Mouse (Mus musculus) megakaryocyte, adult 5-6 weeks (primary cell): ENCODE data around the gene Gltpd2. TPM values are rescaled to one million over a fixed set of nuclear protein-coding genes. Genes with fewer than 3 reads are reported as not detected.

Experiments used
- ATAC-seq: 2 replicates; pipeline ENCODE4 v1.8.0; 2016; ENCODE audit warnings: mild to moderate bottlenecking, inconsistent platforms; ENCODE audit not compliant: poor library complexity, severe bottlenecking
- total RNA-seq, 2 experiments: library from RNA; stranded (forward) in 1 of 2; stranded (reverse) in 1 of 2; fragments of 153-499, 151-499 nt in 1 of 2; fragments of 221-1000, 200-1000 nt in 1 of 2; gene quantifications; 2 replicates each; pipeline versions ENCODE4 v1.2.3 to v1.2.4; 2015 to 2017

Gene Gltpd2
- total RNA-seq, 2 experiments from 2014 or later: not detected

GRCm38 (mm10) chr11:70562995-70563469 is 44.0 kb downstream of the Gltpd2 start:
- no peak for ATAC-seq

GRCm38 (mm10) chr11:70563470-70564275 is 44.7 kb downstream of the Gltpd2 start:
- peak; percentile 46; the same call in 1 of the 2 replicates for ATAC-seq

- no peak for ATAC-seq
Observed at GRCm38 (mm10) chr11:70564276-70564873, 45.4 kb downstream of the Gltpd2 start.

- ATAC-seq: no peak
Observed at GRCm38 (mm10) chr11:70566586-70566985, 47.6 kb downstream of the Gltpd2 start.

Other genes with a start within 250 kb of the Gltpd2 start
- gene Alox12e, start 196.6 kb upstream of the Gltpd2 start, total RNA-seq (2015): 0.98 and 1.5 TPM in 2 replicates
- 1.2 and 1.7 TPM in 2 replicates for gene Alox12e, start 196.6 kb upstream of the Gltpd2 start, total RNA-seq (2017)
- gene Alox15, start 167.2 kb upstream of the Gltpd2 start, total RNA-seq (2015): 62.7 and 71.5 TPM in 2 replicates
- gene Alox15, start 167.2 kb upstream of the Gltpd2 start, total RNA-seq (2017): 72.8 and 74.4 TPM in 2 replicates
- 12.1 and 13.2 TPM in 2 replicates for gene Pelp1, start 109.2 kb upstream of the Gltpd2 start, total RNA-seq (2015)
- 5.8 and 7.4 TPM in 2 replicates for gene Pelp1, start 109.2 kb upstream of the Gltpd2 start, total RNA-seq (2017)
- 140 and 157 TPM in 2 replicates for gene Arrb2, start 86.6 kb upstream of the Gltpd2 start, total RNA-seq (2015)
- gene Arrb2, start 86.6 kb upstream of the Gltpd2 start, total RNA-seq (2017): 125 and 141 TPM in 2 replicates
- 42.2 and 64.0 TPM in 2 replicates for gene Med11, start 67.3 kb upstream of the Gltpd2 start, total RNA-seq (2015)
- gene Med11, start 67.3 kb upstream of the Gltpd2 start, total RNA-seq (2017): 47.8 and 55.3 TPM in 2 replicates
- gene Zmynd15, start 59.8 kb upstream of the Gltpd2 start, total RNA-seq (2015): 0.13 TPM in 1 of 2 replicates, not detected in the other
- gene Zmynd15, start 59.8 kb upstream of the Gltpd2 start, total RNA-seq (2017): 0.04 TPM in 1 of 2 replicates, not detected in the other
- gene Cxcl16, start 59.2 kb upstream of the Gltpd2 start, total RNA-seq (2015): 0.84 and 1.9 TPM in 2 replicates
- gene Cxcl16, start 59.2 kb upstream of the Gltpd2 start, total RNA-seq (2017): 1.2 and 1.7 TPM in 2 replicates
- not detected in 2 replicates for gene Tm4sf5, start 14.0 kb upstream of the Gltpd2 start, total RNA-seq (2015)
- not detected in 2 replicates for gene Tm4sf5, start 14.0 kb upstream of the Gltpd2 start, total RNA-seq (2017)
- not detected in 2 replicates for gene Vmo1, start 4.6 kb upstream of the Gltpd2 start, total RNA-seq (2015)
- not detected in 2 replicates for gene Vmo1, start 4.6 kb upstream of the Gltpd2 start, total RNA-seq (2017)
- gene Psmb6, start 6.2 kb downstream of the Gltpd2 start, total RNA-seq (2015): 112 and 144 TPM in 2 replicates
- gene Psmb6, start 6.2 kb downstream of the Gltpd2 start, total RNA-seq (2017): 182 and 211 TPM in 2 replicates
- gene Gm40193, start 13.7 kb downstream of the Gltpd2 start, total RNA-seq (2015): not detected in 2 replicates
- not detected in 2 replicates for gene Gm40193, start 13.7 kb downstream of the Gltpd2 start, total RNA-seq (2017)
- gene Pld2, start 20.9 kb downstream of the Gltpd2 start, total RNA-seq (2015): 6.3 and 6.5 TPM in 2 replicates
- gene Pld2, start 20.9 kb downstream of the Gltpd2 start, total RNA-seq (2017): 7.3 and 11.1 TPM in 2 replicates
- gene Mink1, start 43.7 kb downstream of the Gltpd2 start, total RNA-seq (2015): 20.6 and 21.3 TPM in 2 replicates
- 12.7 and 17.5 TPM in 2 replicates for gene Mink1, start 43.7 kb downstream of the Gltpd2 start, total RNA-seq (2017)
- gene 4930544D05Rik, start 96.7 kb downstream of the Gltpd2 start, total RNA-seq (2015): not detected in 2 replicates
- not detected in 2 replicates for gene 4930544D05Rik, start 96.7 kb downstream of the Gltpd2 start, total RNA-seq (2017)
- gene Chrne, start 100.0 kb downstream of the Gltpd2 start, total RNA-seq (2015): 0.36 TPM in 1 of 2 replicates, not detected in the other
- gene Chrne, start 100.0 kb downstream of the Gltpd2 start, total RNA-seq (2017): 0.41 and 1.2 TPM in 2 replicates
- gene Gp1ba, start 119.9 kb downstream of the Gltpd2 start, total RNA-seq (2015): 0.20 and 0.23 TPM in 2 replicates
- 0.04 TPM in 1 of 2 replicates, not detected in the other for gene Gp1ba, start 119.9 kb downstream of the Gltpd2 start, total RNA-seq (2017)
- 75.6 and 82.1 TPM in 2 replicates for gene Rnf167, start 128.0 kb downstream of the Gltpd2 start, total RNA-seq (2015)
- 57.4 and 60.0 TPM in 2 replicates for gene Rnf167, start 128.0 kb downstream of the Gltpd2 start, total RNA-seq (2017)
- gene Slc25a11, start 128.3 kb downstream of the Gltpd2 start, total RNA-seq (2015): 78.9 and 93.0 TPM in 2 replicates
- 63.4 and 66.1 TPM in 2 replicates for gene Slc25a11, start 128.3 kb downstream of the Gltpd2 start, total RNA-seq (2017)
- 1,800 and 1,907 TPM in 2 replicates for gene Pfn1, start 135.4 kb downstream of the Gltpd2 start, total RNA-seq (2015)
- 869 and 896 TPM in 2 replicates for gene Pfn1, start 135.4 kb downstream of the Gltpd2 start, total RNA-seq (2017)
- 6.3 and 7.8 TPM in 2 replicates for gene Eno3, start 138.0 kb downstream of the Gltpd2 start, total RNA-seq (2015)
- 5.9 and 8.2 TPM in 2 replicates for gene Eno3, start 138.0 kb downstream of the Gltpd2 start, total RNA-seq (2017)
- 78.5 and 83.3 TPM in 2 replicates for gene Spag7, start 150.2 kb downstream of the Gltpd2 start, total RNA-seq (2015)
- 67.0 and 83.5 TPM in 2 replicates for gene Spag7, start 150.2 kb downstream of the Gltpd2 start, total RNA-seq (2017)
- gene Camta2, start 168.9 kb downstream of the Gltpd2 start, total RNA-seq (2015): 24.5 and 27.0 TPM in 2 replicates
- 6.4 and 12.5 TPM in 2 replicates for gene Camta2, start 168.9 kb downstream of the Gltpd2 start, total RNA-seq (2017)
- gene Inca1, start 181.0 kb downstream of the Gltpd2 start, total RNA-seq (2015): not detected in 2 replicates
- gene Inca1, start 181.0 kb downstream of the Gltpd2 start, total RNA-seq (2017): 0.57 TPM in 1 of 2 replicates, not detected in the other
- 6.7 and 7.7 TPM in 2 replicates for gene Kif1c, start 181.4 kb downstream of the Gltpd2 start, total RNA-seq (2015)
- gene Kif1c, start 181.4 kb downstream of the Gltpd2 start, total RNA-seq (2017): 17.4 and 21.6 TPM in 2 replicates
- gene Zfp3, start 245.0 kb downstream of the Gltpd2 start, total RNA-seq (2015): 1.9 and 4.8 TPM in 2 replicates
- gene Zfp3, start 245.0 kb downstream of the Gltpd2 start, total RNA-seq (2017): 2.1 and 2.8 TPM in 2 replicates